Mouse (Mus musculus): Measurements from ENCODE around the gene Serf2. TPM values are rescaled to one million over a fixed set of nuclear protein-coding genes. Genes with fewer than 3 reads are reported as not detected.

Serf2 gene
- polyA plus RNA-seq, 1 experiment = 367 TPM

DNA sequence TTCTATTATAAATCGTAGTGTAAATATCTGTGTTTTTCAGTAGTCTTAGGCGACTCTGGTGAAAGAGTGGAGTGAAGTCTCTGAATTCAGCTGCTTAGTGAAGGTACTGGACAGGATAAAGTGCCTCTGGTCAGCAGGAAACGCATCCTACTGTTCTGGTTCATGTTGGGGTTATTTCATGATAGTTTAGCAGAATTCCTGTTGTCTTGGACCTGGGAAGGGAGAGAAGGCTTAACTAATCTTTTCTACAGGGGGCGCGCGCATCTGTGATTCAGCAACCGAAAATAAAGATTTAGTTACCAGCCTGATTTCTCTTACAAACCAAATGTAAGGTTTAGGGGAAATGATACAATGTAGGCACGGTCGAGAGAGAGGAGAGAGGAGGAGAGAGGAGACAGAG lies 859 bp upstream of the Serf2 start:
- peak overlapping the region; percentile 82 for H3K9ac ChIP-seq (ENCODE audit: low read depth, poor library complexity, severe bottlenecking)
- TF ChIP-seq CTCF (IDR thresholded peaks at IDR 0.05; ENCODE audit: low read depth, low read length) (no peak), POLR2A (IDR thresholded peaks at IDR 0.05; ENCODE audit: insufficient read depth, low read length) (no peak), EP300 (IDR thresholded peaks at IDR 0.05; ENCODE audit: insufficient read depth, low read depth, low read length) (no peak)
- peaks cover 16% of the 10 kb centered on the region for H3K36me3 ChIP-seq (ENCODE audit: control insufficient read depth, insufficient read depth, low read length, poor library complexity, severe bottlenecking)
- peak overlapping the region; percentile 93 for H3K27ac ChIP-seq (ENCODE audit: insufficient read depth, low read length)
- H3K27me3 ChIP-seq (ENCODE audit: control insufficient read depth, insufficient read depth, low read length, poor library complexity, severe bottlenecking) = no peaks in the 10 kb centered on the region
- H3K9me3 ChIP-seq (replicated peaks; ENCODE audit: control insufficient read depth, insufficient read depth, low read length, poor library complexity, severe bottlenecking) = no peaks in the 10 kb centered on the region
- no peak overlapping the region for H3K4me3 ChIP-seq (ENCODE audit: low read depth, low read length)
- H3K4me1 ChIP-seq (ENCODE audit: control insufficient read depth, insufficient read depth, low read length) = no peaks in the 10 kb centered on the region

- H3K27ac ChIP-seq (ENCODE audit: insufficient read depth, low read length) = no peak overlapping the region
- TF ChIP-seq EP300 (IDR thresholded peaks at IDR 0.05; ENCODE audit: insufficient read depth, low read depth, low read length) (no peak), CTCF (IDR thresholded peaks at IDR 0.05; ENCODE audit: low read depth, low read length) (no peak), POLR2A (IDR thresholded peaks at IDR 0.05; ENCODE audit: insufficient read depth, low read length) (no peak)
- no peaks in the 10 kb centered on the region for H3K9me3 ChIP-seq (replicated peaks; ENCODE audit: control insufficient read depth, insufficient read depth, low read length, poor library complexity, severe bottlenecking)
These were observed 583 bp downstream of the Serf2 start for GRCm38 (mm10) chr2:121449545-121450011.

DNA sequence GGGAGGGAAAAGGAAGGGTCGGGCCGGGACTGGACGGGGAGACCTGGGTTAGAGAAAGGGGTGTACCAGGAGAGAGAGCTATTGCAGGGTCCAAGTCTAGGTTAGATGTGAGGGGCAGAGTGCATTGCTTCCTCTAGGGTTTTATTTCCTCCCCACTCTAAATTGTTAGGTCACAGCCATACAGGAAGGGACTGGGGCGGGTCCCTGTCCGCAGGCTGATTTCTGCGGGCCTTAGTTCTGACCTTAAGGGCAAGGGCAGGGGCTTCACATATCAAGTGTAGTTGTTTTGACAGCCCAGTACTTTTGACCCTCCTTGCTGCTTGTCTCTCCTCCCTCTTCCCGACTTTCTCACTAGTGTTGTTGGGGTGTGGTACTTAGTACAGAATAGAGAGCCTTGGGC lies 1.1 kb downstream of the Serf2 start:
- Histone ChIP-seq H3K27me3 (ENCODE audit: control insufficient read depth, insufficient read depth, low read length, poor library complexity, severe bottlenecking) (no peaks in the 10 kb centered on the region), H3K27ac (ENCODE audit: insufficient read depth, low read length) (no peak overlapping the region), H3K4me3 (ENCODE audit: low read depth, low read length) (peak overlapping the region; percentile 74), H3K9ac (ENCODE audit: low read depth, poor library complexity, severe bottlenecking) (peak overlapping the region; percentile 87), H3K9me3 (replicated peaks; ENCODE audit: control insufficient read depth, insufficient read depth, low read length, poor library complexity, severe bottlenecking) (no peaks in the 10 kb centered on the region), H3K36me3 (ENCODE audit: control insufficient read depth, insufficient read depth, low read length, poor library complexity, severe bottlenecking) (peaks cover 20% of the 10 kb centered on the region), H3K4me1 (ENCODE audit: control insufficient read depth, insufficient read depth, low read length) (peaks cover 2% of the 10 kb centered on the region)
- TF ChIP-seq EP300 (IDR thresholded peaks at IDR 0.05; ENCODE audit: insufficient read depth, low read depth, low read length) (no peak), CTCF (IDR thresholded peaks at IDR 0.05; ENCODE audit: low read depth, low read length) (no peak), POLR2A (IDR thresholded peaks at IDR 0.05; ENCODE audit: insufficient read depth, low read length) (no peak)

More at GRCm38 (mm10) chr2:121449545-121450011, 583 bp downstream of the Serf2 start:
- Histone ChIP-seq H3K27me3 (ENCODE audit: control insufficient read depth, insufficient read depth, low read length, poor library complexity, severe bottlenecking) (no peaks in the 10 kb centered on the region), H3K9ac (ENCODE audit: low read depth, poor library complexity, severe bottlenecking) (peak overlapping the region; percentile 87), H3K36me3 (ENCODE audit: control insufficient read depth, insufficient read depth, low read length, poor library complexity, severe bottlenecking) (peaks cover 20% of the 10 kb centered on the region), H3K4me3 (ENCODE audit: low read depth, low read length) (peak overlapping the region; percentile 74), H3K4me1 (ENCODE audit: control insufficient read depth, insufficient read depth, low read length) (peaks cover 2% of the 10 kb centered on the region)

DNA sequence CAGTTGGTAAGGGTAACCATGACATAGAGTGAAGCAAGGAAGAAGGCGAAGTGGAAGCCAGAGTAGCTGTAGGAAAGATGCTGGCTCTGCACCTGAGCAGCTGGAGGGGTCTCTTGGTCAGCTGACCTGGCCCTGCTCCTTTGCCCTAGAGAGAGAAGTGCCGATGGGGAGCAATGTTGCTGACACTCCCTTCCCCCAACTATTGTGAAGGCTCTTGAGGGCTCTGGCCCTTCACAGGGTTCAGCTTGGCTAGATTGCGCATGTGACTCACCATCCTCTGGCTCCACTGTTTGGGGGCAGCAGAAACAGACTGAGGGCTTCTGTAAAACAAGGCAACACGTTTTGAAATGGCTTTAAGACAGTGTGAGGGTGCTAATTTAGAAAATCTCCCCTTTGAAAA lies 3.4 kb downstream of the Serf2 start:
- Histone ChIP-seq H3K27ac (ENCODE audit: insufficient read depth, low read length) (no peak overlapping the region), H3K4me3 (ENCODE audit: low read depth, low read length) (no peak overlapping the region), H3K9ac (ENCODE audit: low read depth, poor library complexity, severe bottlenecking) (no peak overlapping the region), H3K27me3 (ENCODE audit: control insufficient read depth, insufficient read depth, low read length, poor library complexity, severe bottlenecking) (no peaks in the 10 kb centered on the region), H3K4me1 (ENCODE audit: control insufficient read depth, insufficient read depth, low read length) (peaks cover 2% of the 10 kb centered on the region), H3K9me3 (replicated peaks; ENCODE audit: control insufficient read depth, insufficient read depth, low read length, poor library complexity, severe bottlenecking) (no peaks in the 10 kb centered on the region), H3K36me3 (ENCODE audit: control insufficient read depth, insufficient read depth, low read length, poor library complexity, severe bottlenecking) (peaks cover 22% of the 10 kb centered on the region)
- TF ChIP-seq POLR2A (IDR thresholded peaks at IDR 0.05; ENCODE audit: insufficient read depth, low read length) (no peak), EP300 (IDR thresholded peaks at IDR 0.05; ENCODE audit: insufficient read depth, low read depth, low read length) (no peak), CTCF (IDR thresholded peaks at IDR 0.05; ENCODE audit: low read depth, low read length) (no peak)

- Histone ChIP-seq H3K9me3 (replicated peaks; ENCODE audit: control insufficient read depth, insufficient read depth, low read length, poor library complexity, severe bottlenecking) (no peaks in the 10 kb centered on the region), H3K4me1 (ENCODE audit: control insufficient read depth, insufficient read depth, low read length) (peaks cover 2% of the 10 kb centered on the region), H3K36me3 (ENCODE audit: control insufficient read depth, insufficient read depth, low read length, poor library complexity, severe bottlenecking) (peaks cover 22% of the 10 kb centered on the region), H3K4me3 (ENCODE audit: low read depth, low read length) (no peak within 1 kb of the TSS), H3K9ac (ENCODE audit: low read depth, poor library complexity, severe bottlenecking) (no peak within 1 kb of the TSS), H3K27ac (ENCODE audit: insufficient read depth, low read length) (no peak within 1 kb of the TSS), H3K27me3 (ENCODE audit: control insufficient read depth, insufficient read depth, low read length, poor library complexity, severe bottlenecking) (no peaks in the 10 kb centered on the region)
- TF ChIP-seq POLR2A (IDR thresholded peaks at IDR 0.05; ENCODE audit: insufficient read depth, low read length) (no peak), EP300 (IDR thresholded peaks at IDR 0.05; ENCODE audit: insufficient read depth, low read depth, low read length) (no peak)
These were observed 4.0 kb downstream of the Serf2 start, which contains the start of gene Hypk for GRCm38 (mm10) chr2:121452990-121453389. Gene Hypk (plus strand): TSS chr2:121453290.

DNA sequence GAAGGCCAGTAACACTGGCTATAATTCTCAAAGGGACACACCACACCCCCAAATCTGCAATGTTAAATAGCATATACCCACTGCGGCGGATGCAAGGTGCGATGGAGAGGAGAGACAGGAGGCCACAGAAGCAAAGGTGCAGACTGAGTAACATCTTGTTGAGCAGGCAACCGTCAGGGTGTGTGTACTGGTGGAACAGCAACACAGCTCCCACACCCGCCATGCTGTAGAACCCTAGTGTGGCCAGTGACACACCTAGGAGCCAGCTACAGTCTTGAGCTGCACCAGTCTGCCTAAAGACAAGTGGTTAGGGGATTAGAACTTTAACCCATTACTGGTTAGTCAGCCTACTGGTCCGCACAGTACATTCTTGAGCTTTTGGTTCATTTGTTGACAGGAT lies 4.9 kb downstream of the Serf2 start:
- Histone ChIP-seq H3K9ac (ENCODE audit: low read depth, poor library complexity, severe bottlenecking) (no peak overlapping the region), H3K4me3 (ENCODE audit: low read depth, low read length) (no peak overlapping the region), H3K4me1 (ENCODE audit: control insufficient read depth, insufficient read depth, low read length) (peaks cover 2% of the 10 kb centered on the region), H3K36me3 (ENCODE audit: control insufficient read depth, insufficient read depth, low read length, poor library complexity, severe bottlenecking) (peaks cover 30% of the 10 kb centered on the region), H3K9me3 (replicated peaks; ENCODE audit: control insufficient read depth, insufficient read depth, low read length, poor library complexity, severe bottlenecking) (no peaks in the 10 kb centered on the region), H3K27me3 (ENCODE audit: control insufficient read depth, insufficient read depth, low read length, poor library complexity, severe bottlenecking) (no peaks in the 10 kb centered on the region), H3K27ac (ENCODE audit: insufficient read depth, low read length) (no peak overlapping the region)
- no peak for TF ChIP-seq CTCF (IDR thresholded peaks at IDR 0.05; ENCODE audit: low read depth, low read length)
- no peak for TF ChIP-seq EP300 (IDR thresholded peaks at IDR 0.05; ENCODE audit: insufficient read depth, low read depth, low read length)
- no peak for TF ChIP-seq POLR2A (IDR thresholded peaks at IDR 0.05; ENCODE audit: insufficient read depth, low read length)
